Mouse (Mus musculus) bone marrow macrophage, adult 2 months (primary cell): ENCODE measurements around the gene Smc5. TPM values are rescaled to one million over a fixed set of nuclear protein-coding genes. Genes with fewer than 3 reads are reported as not detected.

Source experiments
- H3K27ac ChIP-seq: 2 replicates; pipeline ENCODE4 v1.5.1; 2012; ENCODE audit warnings: low read depth, low read length; ENCODE audit not compliant: insufficient read depth
- H3K4me1 ChIP-seq: 2 replicates; pipeline ENCODE4 v1.6.1; 2012; ENCODE audit warnings: low read length; ENCODE audit not compliant: control insufficient read depth, insufficient read depth
- H3K4me3 ChIP-seq: 2 replicates; pipeline ENCODE4 v1.5.1; 2012; ENCODE audit warnings: mild to moderate bottlenecking, low read length, moderate library complexity; ENCODE audit not compliant: insufficient read depth
- CTCF ChIP-seq: IDR thresholded peaks from 2 replicates; pipeline ENCODE4 v1.5.1; 2012; ENCODE audit warnings: low read depth, mild to moderate bottlenecking, low read length, moderate library complexity
- POLR2A ChIP-seq: IDR thresholded peaks from 2 replicates; pipeline ENCODE4 v1.6.1; 2012; ENCODE audit warnings: mild to moderate bottlenecking, low read depth, low read length, borderline replicate concordance
- polyA plus RNA-seq: library from polyadenylated mRNA; stranded (reverse); fragments of >200 nt; gene quantifications from 2 replicates; pipeline ENCODE4 v1.2.4, GENCODE M21; 2012; ENCODE audit not compliant: missing spikeins, insufficient read depth, insufficient read length

The Smc5 gene
- polyA plus RNA-seq, 1 experiment = 48.9 TPM

- Histone ChIP-seq H3K4me1 (no peaks in the 10 kb centered on the region), H3K27ac (no peak overlapping the region), H3K4me3 (no peak overlapping the region)
- TF ChIP-seq CTCF = no peak
- no peak for TF ChIP-seq POLR2A
These were observed 15.6 kb upstream of the Smc5 start for GRCm38 (mm10) chr19:23289251-23289650.

- TF ChIP-seq CTCF (no peak), POLR2A (no peak)
- Histone ChIP-seq H3K4me1 (no peaks in the 10 kb centered on the region), H3K27ac (no peak overlapping the region), H3K4me3 (no peak overlapping the region)
These were observed 8.4 kb upstream of the Smc5 start for GRCm38 (mm10) chr19:23281911-23282660.

GRCm38 (mm10) chr19:23274054-23274724, 492 bp upstream of the Smc5 start:
- Histone ChIP-seq H3K4me3 (peak overlapping the region; percentile 93), H3K27ac (no peak overlapping the region), H3K4me1 (peaks cover 9% of the 10 kb centered on the region)
- TF ChIP-seq POLR2A = no peak
- TF ChIP-seq CTCF = no peak

GRCm38 (mm10) chr19:23256771-23257170, 16.9 kb downstream of the Smc5 start:
- no peaks in the 10 kb centered on the region for H3K4me1 ChIP-seq
- no peak overlapping the region for H3K4me3 ChIP-seq
- TF ChIP-seq CTCF (no peak), POLR2A (no peak)
- no peak overlapping the region for H3K27ac ChIP-seq

GRCm38 (mm10) chr19:23246473-23246872, 27.2 kb downstream of the Smc5 start:
- Histone ChIP-seq H3K4me1 (peaks cover 15% of the 10 kb centered on the region), H3K27ac (peak overlapping the region; percentile 88), H3K4me3 (peak overlapping the region; percentile 21)
- no peak for TF ChIP-seq CTCF
- no peak for TF ChIP-seq POLR2A

- TF ChIP-seq POLR2A (no peak), CTCF (no peak)
These were observed 48.6 kb downstream of the Smc5 start for GRCm38 (mm10) chr19:23225065-23225464.

GRCm38 (mm10) chr19:23214326-23214725, 59.4 kb downstream of the Smc5 start:
- TF ChIP-seq POLR2A = no peak
- no peak for TF ChIP-seq CTCF
- Histone ChIP-seq H3K4me3 (no peak overlapping the region), H3K27ac (no peak overlapping the region), H3K4me1 (no peaks in the 10 kb centered on the region)

More at GRCm38 (mm10) chr19:23225065-23225464, 48.6 kb downstream of the Smc5 start:
- no peak overlapping the region for H3K27ac ChIP-seq
- H3K4me3 ChIP-seq = no peak overlapping the region
- H3K4me1 ChIP-seq = no peaks in the 10 kb centered on the region

GRCm38 (mm10) chr19:23211325-23211724, 62.4 kb downstream of the Smc5 start:
- TF ChIP-seq CTCF = no peak
- TF ChIP-seq POLR2A = no peak
- H3K4me3 ChIP-seq = no peak overlapping the region
- no peaks in the 10 kb centered on the region for H3K4me1 ChIP-seq
- no peak overlapping the region for H3K27ac ChIP-seq

- Histone ChIP-seq H3K4me1 (no peaks in the 10 kb centered on the region), H3K27ac (no peak overlapping the region), H3K4me3 (no peak overlapping the region)
- TF ChIP-seq POLR2A (no peak), CTCF (no peak)
These were observed 70.1 kb downstream of the Smc5 start for GRCm38 (mm10) chr19:23203505-23204053.

- Histone ChIP-seq H3K4me3 (no peak overlapping the region), H3K4me1 (no peaks in the 10 kb centered on the region), H3K27ac (no peak overlapping the region)
- TF ChIP-seq CTCF (no peak), POLR2A (no peak)
These were observed 71.6 kb downstream of the Smc5 start for GRCm38 (mm10) chr19:23202106-23202505.
